Mouse (Mus musculus): Measurements from ENCODE around the gene Gm29609. TPM values are rescaled to one million over a fixed set of nuclear protein-coding genes. Genes with fewer than 3 reads are reported as not detected.

The Gm29609 gene
- polyA plus RNA-seq, 1 experiment from 2014 or later, result 0.92 TPM

- peak; percentile 74 for TF ChIP-seq CTCF (IDR thresholded peaks at IDR 0.05; ENCODE audit: low read depth)
- peaks cover 66% of the 10 kb centered on the region for H3K36me3 ChIP-seq (ENCODE audit: insufficient read depth)
- ATAC-seq (ENCODE audit: insufficient read depth), result peak; percentile 98
- H3K4me2 ChIP-seq, result peak within 1 kb of the TSS; percentile 80
- no peaks in the 10 kb centered on the region for H3K9me3 ChIP-seq (ENCODE audit: low read depth, low read length)
- no peaks in the 10 kb centered on the region for H3K27me3 ChIP-seq (ENCODE audit: insufficient read depth, low read length)
- peak; percentile 99 for DNase-seq
- under 1% methylated on average over 48 of the region's 48 CpGs for WGBS
- H3K27ac ChIP-seq (ENCODE audit: low read depth), result peak within 1 kb of the TSS; percentile 87
- peaks cover 8% of the 10 kb centered on the region; the same call in 1 of the 2 replicates for H3K4me1 ChIP-seq (ENCODE audit: insufficient read depth)
- peak within 1 kb of the TSS; percentile 88 for H3K9ac ChIP-seq
- peak within 1 kb of the TSS; percentile 84 for H3K4me3 ChIP-seq (ENCODE audit: low read depth, low read length)
Observed at GRCm38 (mm10) chr5:31192939-31193630, 13.4 kb upstream of the Gm29609 start, which contains the start of the genes Snx17 and Eif2b4. Snx17 (plus strand) TSS chr5:31193227. Eif2b4 (minus strand) TSS chr5:31193430.

DNA sequence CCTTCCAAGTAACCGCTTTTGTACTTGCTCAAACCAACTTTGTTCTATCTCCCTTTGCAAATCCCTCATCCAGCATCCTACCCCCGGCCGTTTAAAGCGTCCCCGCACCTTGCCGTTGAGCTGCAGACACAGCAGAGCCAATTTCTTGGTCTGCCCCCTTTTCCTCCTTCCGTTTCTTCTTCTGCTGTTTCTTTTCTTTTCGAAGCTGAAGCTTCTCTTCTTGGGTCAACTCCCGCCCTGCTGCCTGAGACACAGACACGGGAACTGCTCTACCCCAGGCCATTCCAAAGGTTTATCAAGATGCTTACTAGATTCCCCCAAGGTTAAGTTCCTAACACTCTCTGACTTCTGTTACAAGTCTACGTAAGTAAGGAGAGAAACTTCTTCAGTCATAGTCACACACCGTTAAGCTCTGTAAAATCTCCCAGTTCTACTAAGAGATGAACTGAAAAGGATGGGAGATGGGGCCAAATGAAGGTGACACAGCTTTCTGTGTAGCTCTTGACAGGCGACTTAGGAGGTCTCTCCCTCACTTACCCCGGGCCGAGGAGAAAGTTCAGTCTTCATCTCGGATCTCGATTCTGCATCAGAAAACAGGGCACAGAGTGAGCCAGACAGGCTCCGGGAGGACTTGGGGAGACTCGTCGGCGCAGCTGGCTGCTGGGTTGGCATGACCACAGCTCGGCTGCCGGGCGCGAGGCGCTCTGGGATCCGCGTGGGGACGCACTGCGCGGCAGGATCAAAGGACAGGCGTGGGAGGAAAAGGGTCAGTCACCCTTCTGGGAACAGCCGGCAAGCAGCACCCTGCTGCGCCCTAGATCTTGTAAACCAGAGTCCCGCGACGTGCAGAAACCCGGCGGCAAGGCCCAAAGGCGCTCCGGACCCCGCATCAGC is 12.6 kb upstream of the Gm29609 start:
- peak overlapping the region; percentile 84 for H3K4me3 ChIP-seq (ENCODE audit: low read depth, low read length)
- H3K9ac ChIP-seq, result peak overlapping the region; percentile 79
- no peaks in the 10 kb centered on the region for H3K27me3 ChIP-seq (ENCODE audit: insufficient read depth, low read length)
- H3K36me3 ChIP-seq (ENCODE audit: insufficient read depth), result peaks cover 66% of the 10 kb centered on the region
- H3K4me2 ChIP-seq, result peak overlapping the region; percentile 80
- H3K9me3 ChIP-seq (ENCODE audit: low read depth, low read length), result no peaks in the 10 kb centered on the region
- no peak for TF ChIP-seq CTCF (IDR thresholded peaks at IDR 0.05; ENCODE audit: low read depth)
- peak overlapping the region; percentile 87 for H3K27ac ChIP-seq (ENCODE audit: low read depth)
- DNase-seq, result peak; percentile 70
- peaks cover 8% of the 10 kb centered on the region; the same call in 1 of the 2 replicates for H3K4me1 ChIP-seq (ENCODE audit: insufficient read depth)
- ATAC-seq (ENCODE audit: insufficient read depth), result no peak; the same call in 1 of the 2 replicates
- WGBS, result 11% methylated on average over 42 of the region's 42 CpGs

DNA sequence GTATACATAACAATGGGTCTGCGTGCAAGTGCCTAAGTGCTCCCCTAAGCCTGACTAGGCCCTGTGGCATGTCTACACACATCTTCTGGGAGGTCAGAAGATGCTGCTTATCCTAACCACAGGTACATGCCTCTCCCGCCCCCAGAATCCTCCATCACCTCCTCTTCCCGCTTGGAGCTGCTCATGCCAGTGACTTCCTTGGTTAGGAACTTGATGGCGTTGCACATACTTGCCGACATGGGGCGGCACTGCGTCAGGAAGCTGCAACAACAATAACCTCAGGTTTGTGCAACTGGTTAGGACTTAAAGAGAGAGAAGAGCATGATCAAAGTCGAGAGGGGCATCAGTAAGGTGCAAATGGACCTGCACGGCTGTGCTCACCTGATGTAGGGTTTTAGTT is 10.5 kb upstream of the Gm29609 start:
- Histone ChIP-seq H3K9me3 (ENCODE audit: low read depth, low read length) (no peaks in the 10 kb centered on the region), H3K4me3 (ENCODE audit: low read depth, low read length) (no peak overlapping the region), H3K4me1 (ENCODE audit: insufficient read depth) (peaks cover 8% of the 10 kb centered on the region; the same call in 1 of the 2 replicates), H3K36me3 (ENCODE audit: insufficient read depth) (peaks cover 55% of the 10 kb centered on the region), H3K9ac (no peak overlapping the region), H3K27me3 (ENCODE audit: insufficient read depth, low read length) (no peaks in the 10 kb centered on the region), H3K4me2 (no peak overlapping the region), H3K27ac (ENCODE audit: low read depth) (no peak overlapping the region)
- TF ChIP-seq CTCF (IDR thresholded peaks at IDR 0.05; ENCODE audit: low read depth), result no peak
- 87% methylated on average over 9 of the region's 9 CpGs for WGBS
- no peak for ATAC-seq (ENCODE audit: insufficient read depth)
- no peak for DNase-seq

DNA sequence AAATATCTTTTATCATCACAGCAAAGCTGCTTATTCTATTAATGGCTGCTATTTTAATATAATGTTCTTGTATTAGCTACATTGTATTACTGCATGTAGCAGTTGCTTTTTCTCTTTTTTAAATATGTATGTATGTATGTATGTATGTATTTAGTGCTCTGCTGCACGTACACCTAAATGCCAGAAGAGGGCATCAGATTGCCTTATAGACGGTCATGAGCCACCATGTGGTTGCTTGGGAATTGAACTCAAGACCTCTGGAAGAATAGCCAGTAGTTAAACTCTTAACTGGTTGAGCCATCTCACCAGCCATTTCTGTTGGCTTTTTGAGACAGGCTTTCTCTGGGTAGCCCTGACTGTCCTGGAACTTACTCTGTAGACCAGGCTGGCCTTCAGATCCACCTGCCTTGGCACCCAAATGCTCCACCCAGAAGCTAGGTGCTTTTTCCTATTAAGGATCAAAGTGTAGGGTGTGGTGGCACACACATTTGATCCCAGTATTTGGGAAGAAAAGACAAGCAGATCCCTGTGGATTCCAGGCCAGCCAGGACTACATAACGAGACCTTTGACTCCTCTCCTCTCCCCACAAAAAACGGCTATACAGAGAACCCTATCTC is 8.6 kb upstream of the Gm29609 start:
- no peak overlapping the region for H3K4me3 ChIP-seq (ENCODE audit: low read depth, low read length)
- H3K4me1 ChIP-seq (ENCODE audit: insufficient read depth), result peaks cover 5% of the 10 kb centered on the region; the same call in 1 of the 2 replicates
- no peak for ATAC-seq (ENCODE audit: insufficient read depth)
- peak; percentile 47 for TF ChIP-seq CTCF (IDR thresholded peaks at IDR 0.05; ENCODE audit: low read depth)
- H3K27ac ChIP-seq (ENCODE audit: low read depth), result no peak overlapping the region
- no peaks in the 10 kb centered on the region for H3K9me3 ChIP-seq (ENCODE audit: low read depth, low read length)
- 80% methylated on average over 4 of the region's 4 CpGs for WGBS
- H3K36me3 ChIP-seq (ENCODE audit: insufficient read depth), result peaks cover 44% of the 10 kb centered on the region
- no peak overlapping the region for H3K4me2 ChIP-seq
- H3K27me3 ChIP-seq (ENCODE audit: insufficient read depth, low read length), result no peaks in the 10 kb centered on the region
- no peak overlapping the region for H3K9ac ChIP-seq
- peak; percentile 42 for DNase-seq

- Histone ChIP-seq H3K4me3 (ENCODE audit: low read depth, low read length) (no peak overlapping the region), H3K9me3 (ENCODE audit: low read depth, low read length) (no peaks in the 10 kb centered on the region), H3K27me3 (ENCODE audit: insufficient read depth, low read length) (no peaks in the 10 kb centered on the region), H3K36me3 (ENCODE audit: insufficient read depth) (peaks cover 23% of the 10 kb centered on the region), H3K4me2 (no peak overlapping the region), H3K9ac (no peak overlapping the region), H3K27ac (ENCODE audit: low read depth) (no peak overlapping the region), H3K4me1 (ENCODE audit: insufficient read depth) (peaks cover 6% of the 10 kb centered on the region; the same call in 1 of the 2 replicates)
- DNase-seq, result no peak
- no peak for ATAC-seq (ENCODE audit: insufficient read depth)
- no peak for TF ChIP-seq CTCF (IDR thresholded peaks at IDR 0.05; ENCODE audit: low read depth)
- WGBS, result 46% methylated on average over 4 of the region's 4 CpGs
Observed at GRCm38 (mm10) chr5:31183678-31184077, 4.0 kb upstream of the Gm29609 start.

DNA sequence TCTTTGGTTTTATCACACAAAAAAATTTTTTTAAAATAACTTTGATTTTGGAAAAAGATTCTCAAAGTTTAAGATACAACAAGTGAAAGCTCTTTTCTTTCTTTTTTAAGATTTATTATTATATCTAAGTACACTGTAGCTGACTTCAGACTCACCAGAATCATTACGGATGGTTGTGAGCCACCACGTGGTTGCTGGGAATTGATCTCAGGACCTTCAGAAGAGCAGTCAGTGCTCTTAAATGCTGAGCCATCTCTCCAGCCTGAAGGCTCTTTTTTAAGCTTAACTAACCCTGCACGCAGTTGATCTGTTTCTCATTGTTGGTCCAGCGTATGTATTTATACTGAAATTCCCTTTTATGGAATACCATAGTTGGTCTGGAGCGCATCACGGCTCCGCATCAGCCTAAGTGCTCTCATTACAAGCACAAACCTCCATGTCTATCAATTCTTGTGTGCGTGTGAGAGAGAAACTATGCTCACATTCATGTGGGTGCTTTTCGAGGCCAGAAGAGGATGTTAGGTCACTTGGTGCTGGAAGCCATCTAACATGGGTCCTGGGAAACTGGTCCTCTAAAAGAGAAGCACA is 1.6 kb upstream of the Gm29609 start:
- H3K4me1 ChIP-seq (ENCODE audit: insufficient read depth), result peaks cover 6% of the 10 kb centered on the region; the same call in 1 of the 2 replicates
- no peak overlapping the region for H3K4me2 ChIP-seq
- DNase-seq, result no peak
- H3K9me3 ChIP-seq (ENCODE audit: low read depth, low read length), result no peaks in the 10 kb centered on the region
- no peak overlapping the region for H3K27ac ChIP-seq (ENCODE audit: low read depth)
- H3K4me3 ChIP-seq (ENCODE audit: low read depth, low read length), result no peak overlapping the region
- TF ChIP-seq CTCF (IDR thresholded peaks at IDR 0.05; ENCODE audit: low read depth), result no peak
- 93% methylated on average over 9 of the region's 9 CpGs for WGBS
- no peaks in the 10 kb centered on the region for H3K27me3 ChIP-seq (ENCODE audit: insufficient read depth, low read length)
- H3K36me3 ChIP-seq (ENCODE audit: insufficient read depth), result no peaks in the 10 kb centered on the region
- no peak for ATAC-seq (ENCODE audit: insufficient read depth)
- no peak overlapping the region for H3K9ac ChIP-seq
